17 mouse cellular contexts compared by ENCODE assay signal in genomic region chr4:31420167-31420566, GRCm38 (mm10).
"Had no signal": no experiment of that assay in that cellular context is flagged by ENCODE, and none has a peak within 500 bp of the region (broad histone marks: within the 10 kb centered on the region; RNA-seq: fewer than 3 reads in every experiment).

No protein-coding gene starts in this region.

- H3K4me2 ChIP-seq: liver, embryonic 15.5 days; lung, embryonic 15.5 days; midbrain, embryonic 13.5 days; neural tube, embryonic 12.5 days; stomach, embryonic 15.5 days had no signal

- H3K4me1 ChIP-seq: liver, embryonic 15.5 days; megakaryocyte, embryonic 14.5 days; neural tube, embryonic 12.5 days; stomach, embryonic 15.5 days had no signal

- DNase-seq: liver, postnatal 0 days; lung, adult 2 months; lung, postnatal 14 days; lung, postnatal 36 days; right cerebral cortex, postnatal 14 days; thymus, adult 2 months; thymus, postnatal 25 days; thymus, postnatal 4 days had no signal

- H3K9me3 ChIP-seq: liver, embryonic 15.5 days; lung, embryonic 15.5 days; midbrain, embryonic 13.5 days; neural tube, embryonic 12.5 days; stomach, embryonic 15.5 days had no signal

- H3K4me3 ChIP-seq: liver, embryonic 15.5 days; lung, embryonic 15.5 days; megakaryocyte, embryonic 14.5 days; midbrain, embryonic 13.5 days; neural tube, embryonic 12.5 days; stomach, embryonic 15.5 days had no signal

- ATAC-seq: liver, postnatal 0 days; lung, postnatal 0 days had no signal

- H3K36me3 ChIP-seq: liver, embryonic 15.5 days; lung, embryonic 15.5 days; midbrain, embryonic 13.5 days; neural tube, embryonic 12.5 days; stomach, embryonic 15.5 days had no signal

- H3K27ac ChIP-seq: liver, embryonic 15.5 days; lung, embryonic 15.5 days; macrophage; neural tube, embryonic 12.5 days; stomach, embryonic 15.5 days; stomach, postnatal 0 days had no signal

- H3K9ac ChIP-seq: liver, embryonic 15.5 days; liver, postnatal 0 days; lung, embryonic 15.5 days; midbrain, embryonic 13.5 days; neural tube, embryonic 12.5 days; stomach, embryonic 15.5 days had no signal

- H3K27me3 ChIP-seq: liver, embryonic 15.5 days; lung, embryonic 15.5 days; megakaryocyte, embryonic 14.5 days; midbrain, embryonic 13.5 days; neural tube, embryonic 12.5 days; stomach, embryonic 15.5 days had no signal
